Mouse (Mus musculus): ENCODE results near the gene Chst14.

Gene Chst14

GRCm38 (mm10) chr2:118903333-118903741 lies 23.0 kb upstream of the Chst14 start:
- in situ Hi-C loops (cut with MboI; ENCODE audit: low sequenced_read_pairs): no loop called here

- in situ Hi-C loops (cut with MboI; ENCODE audit: low sequenced_read_pairs): no loop called here
Measured at GRCm38 (mm10) chr2:118905433-118906117, 20.7 kb upstream of the Chst14 start.

GRCm38 (mm10) chr2:118906118-118906492 lies 20.2 kb upstream of the Chst14 start:
- in situ Hi-C loops (cut with MboI; ENCODE audit: low sequenced_read_pairs): no loop called here

GRCm38 (mm10) chr2:118907781-118908180 lies 18.5 kb upstream of the Chst14 start:
- in situ Hi-C loops (cut with MboI; ENCODE audit: low sequenced_read_pairs): no loop called here

GRCm38 (mm10) chr2:118909151-118909550 lies 17.1 kb upstream of the Chst14 start:
- in situ Hi-C loops (cut with MboI; ENCODE audit: low sequenced_read_pairs): no loop called here

GRCm38 (mm10) chr2:118910605-118911278 lies 15.6 kb upstream of the Chst14 start:
- in situ Hi-C loops (cut with MboI; ENCODE audit: low sequenced_read_pairs): no loop called here

- in situ Hi-C loops (cut with MboI; ENCODE audit: low sequenced_read_pairs): no loop called here
Measured at GRCm38 (mm10) chr2:118912706-118913105, 13.6 kb upstream of the Chst14 start.

GRCm38 (mm10) chr2:118913551-118914276 lies 12.6 kb upstream of the Chst14 start:
- in situ Hi-C loops (cut with MboI; ENCODE audit: low sequenced_read_pairs): no loop called here

GRCm38 (mm10) chr2:118914685-118915084 lies 11.6 kb upstream of the Chst14 start:
- in situ Hi-C loops (cut with MboI; ENCODE audit: low sequenced_read_pairs): no loop called here

- in situ Hi-C loops (cut with MboI; ENCODE audit: low sequenced_read_pairs): no loop called here
Measured at GRCm38 (mm10) chr2:118916436-118916835, 9.9 kb upstream of the Chst14 start.

- in situ Hi-C loops (cut with MboI; ENCODE audit: low sequenced_read_pairs): no loop called here
Measured at GRCm38 (mm10) chr2:118918543-118918942, 7.8 kb upstream of the Chst14 start.

GRCm38 (mm10) chr2:118920428-118920827 lies 5.9 kb upstream of the Chst14 start:
- in situ Hi-C loops (cut with MboI; ENCODE audit: low sequenced_read_pairs): no loop called here

- in situ Hi-C loops (cut with MboI; ENCODE audit: low sequenced_read_pairs): no loop called here
Measured at GRCm38 (mm10) chr2:118925952-118926351, 344 bp upstream of the Chst14 start.

- in situ Hi-C loops (cut with MboI; ENCODE audit: low sequenced_read_pairs): no loop called here
Measured at GRCm38 (mm10) chr2:118926998-118927739, 873 bp downstream of the Chst14 start.

- in situ Hi-C loops (cut with MboI; ENCODE audit: low sequenced_read_pairs): no loop called here
Measured at GRCm38 (mm10) chr2:118941341-118941740, 15.0 kb downstream of the Chst14 start.

GRCm38 (mm10) chr2:118943232-118943631 lies 16.9 kb downstream of the Chst14 start:
- in situ Hi-C loops (cut with MboI; ENCODE audit: low sequenced_read_pairs): no loop called here

GRCm38 (mm10) chr2:118948818-118949217 lies 22.5 kb downstream of the Chst14 start:
- in situ Hi-C loops (cut with MboI; ENCODE audit: low sequenced_read_pairs): no loop called here

GRCm38 (mm10) chr2:118949699-118950098 lies 23.4 kb downstream of the Chst14 start:
- in situ Hi-C loops (cut with MboI; ENCODE audit: low sequenced_read_pairs): no loop called here

GRCm38 (mm10) chr2:118956497-118956896 lies 30.2 kb downstream of the Chst14 start:
- in situ Hi-C loops (cut with MboI; ENCODE audit: low sequenced_read_pairs): no loop called here

GRCm38 (mm10) chr2:118959644-118960043 lies 33.3 kb downstream of the Chst14 start:
- in situ Hi-C loops (cut with MboI; ENCODE audit: low sequenced_read_pairs): no loop called here

- in situ Hi-C loops (cut with MboI; ENCODE audit: low sequenced_read_pairs): no loop called here
Measured at GRCm38 (mm10) chr2:118960413-118960812, 34.1 kb downstream of the Chst14 start.

All from CH12F3 (cell line).